Mouse (Mus musculus) brain, embryonic 14.5 days (tissue): ENCODE measurements around the gene Vpreb1. TPM values are rescaled to one million over a fixed set of nuclear protein-coding genes. Genes with fewer than 3 reads are reported as not detected.

Experiments used
- DNase-seq: peaks from one replicate; pipeline ENCODE4 v3.0.0-alpha.2; 2011; ENCODE audit warnings: low read depth
- CTCF ChIP-seq: fragments of 200-500 bp; IDR thresholded peaks from 2 replicates; pipeline ENCODE4 v1.5.1; 2012; ENCODE audit warnings: inconsistent platforms, mild to moderate bottlenecking, moderate library complexity, borderline replicate concordance; ENCODE audit not compliant: insufficient read depth, insufficient read length; ENCODE audit errors: extremely low read depth
- POLR2A ChIP-seq: fragments of 200-500 bp; IDR thresholded peaks from 2 replicates; pipeline ENCODE4 v1.6.1; 2012; ENCODE audit warnings: mild to moderate bottlenecking, inconsistent platforms, borderline replicate concordance; ENCODE audit not compliant: poor library complexity, insufficient read depth, insufficient read length, severe bottlenecking; ENCODE audit errors: extremely low read depth
- polyA plus RNA-seq: library from polyadenylated mRNA; depleted of rRNA; stranded (reverse); fragments of >200 nt; gene quantifications from 2 replicates; pipeline ENCODE4 v1.2.3, GENCODE M21; 2012; rRNA removed

Gene Vpreb1
- polyA plus RNA-seq, result 1.2 and 3.3 TPM in 2 replicates

DNA sequence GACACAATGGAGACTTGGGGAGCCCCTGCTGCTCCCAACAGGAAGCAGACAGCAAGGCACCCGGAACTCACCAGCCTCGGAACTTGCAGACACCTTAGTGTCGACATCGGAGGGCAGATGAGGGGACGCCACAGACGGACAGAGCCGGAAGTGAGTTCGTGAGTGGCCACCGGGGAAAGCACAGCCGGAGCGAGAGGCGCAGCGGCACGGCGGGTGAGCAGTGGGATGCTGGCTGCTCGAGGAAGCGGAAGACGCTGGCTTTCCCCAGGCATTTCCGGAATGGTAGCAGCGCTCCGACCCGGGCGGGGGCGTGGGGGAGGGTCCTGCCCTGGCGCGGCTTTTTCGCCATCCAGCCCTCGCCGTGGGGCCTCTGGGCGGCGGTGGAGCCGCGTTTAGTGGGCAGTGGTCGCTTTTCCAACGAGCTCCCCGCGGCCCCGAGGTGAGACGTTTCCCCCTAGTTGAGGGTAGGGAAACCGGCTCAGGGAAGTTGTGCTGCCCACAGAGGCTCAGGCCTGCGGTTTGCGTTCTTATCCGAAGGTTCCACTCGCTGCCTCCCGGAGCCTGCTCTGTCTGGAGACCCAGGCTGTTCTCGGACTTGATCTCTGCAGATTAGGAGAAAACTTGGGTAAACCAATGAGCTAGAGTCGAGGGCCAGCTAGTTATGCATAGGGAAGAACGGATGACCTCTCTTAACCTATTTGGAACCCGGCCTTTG, at the start of gene Vpreb1, which contains the start of gene Top3b:
Gene Vpreb1, minus strand, starts transcription at position 227 of the 715 bp plus-strand sequence.
Gene Top3b, plus strand, starts transcription at position 120 of the 715 bp plus-strand sequence.
- DNase-seq, result peak; percentile 99

DNA sequence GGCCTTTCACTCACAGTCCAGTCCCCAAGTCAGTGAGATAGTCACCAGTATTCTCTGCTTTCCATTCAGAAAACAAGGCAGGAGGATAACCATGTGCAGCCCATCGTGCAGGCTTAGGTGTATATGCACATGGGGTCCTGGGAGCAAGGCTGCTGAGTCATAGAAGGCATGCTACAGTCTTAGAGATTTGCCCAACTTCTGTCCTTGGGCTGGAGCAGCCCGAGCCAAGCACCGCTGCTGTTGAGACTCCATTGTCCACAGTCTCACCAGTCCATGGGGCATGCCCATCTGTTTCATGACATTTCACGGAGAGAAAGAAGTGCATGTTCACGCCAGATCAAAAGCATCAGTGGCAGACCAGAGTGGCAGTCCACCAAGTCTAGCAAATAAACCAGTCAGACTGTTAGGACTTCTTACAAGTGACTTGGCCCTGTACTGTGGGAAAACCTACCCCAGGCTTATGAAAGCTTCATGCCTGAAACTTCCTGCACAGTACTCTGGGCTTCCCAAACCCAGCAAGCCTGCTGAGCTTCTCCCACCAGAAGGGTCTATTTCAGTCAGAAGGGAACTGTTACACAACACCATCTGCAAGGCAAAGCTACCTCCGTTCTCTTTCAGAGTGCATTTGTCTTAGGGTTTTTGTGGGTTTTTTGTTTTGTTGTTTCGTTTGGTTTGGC, 47.9 kb upstream of the Vpreb1 start:
- TF ChIP-seq CTCF, result no peak
- no peak for TF ChIP-seq POLR2A
- DNase-seq, result no peak

More for the DNA sequence above, at the start of gene Vpreb1, which contains the start of gene Top3b:
- peak; percentile 20; the same call in 1 of the 2 replicates for TF ChIP-seq CTCF
- peak; percentile 63; the same call in 1 of the 2 replicates for TF ChIP-seq POLR2A

DNA sequence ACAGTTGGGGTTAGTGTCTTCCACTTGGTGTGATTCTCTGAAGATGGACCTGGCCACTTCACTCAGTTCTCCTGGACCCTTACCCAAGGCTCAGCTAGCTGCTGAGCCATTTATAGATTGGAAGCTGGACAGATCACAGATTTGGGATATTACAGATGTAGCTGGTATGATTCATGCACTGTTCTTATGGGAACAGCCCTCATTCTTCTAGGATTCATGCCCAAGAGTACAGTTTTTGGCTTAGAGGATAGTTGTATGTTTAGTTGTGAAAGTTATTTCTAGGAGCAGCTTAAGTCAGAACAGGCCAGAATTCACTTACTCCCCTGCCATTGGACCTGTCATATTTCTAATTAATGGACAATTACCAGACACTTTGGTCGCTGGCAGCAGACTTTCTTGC, 42.8 kb upstream of the Vpreb1 start:
- no peak for DNase-seq
- TF ChIP-seq POLR2A, result no peak
- no peak for TF ChIP-seq CTCF

DNA sequence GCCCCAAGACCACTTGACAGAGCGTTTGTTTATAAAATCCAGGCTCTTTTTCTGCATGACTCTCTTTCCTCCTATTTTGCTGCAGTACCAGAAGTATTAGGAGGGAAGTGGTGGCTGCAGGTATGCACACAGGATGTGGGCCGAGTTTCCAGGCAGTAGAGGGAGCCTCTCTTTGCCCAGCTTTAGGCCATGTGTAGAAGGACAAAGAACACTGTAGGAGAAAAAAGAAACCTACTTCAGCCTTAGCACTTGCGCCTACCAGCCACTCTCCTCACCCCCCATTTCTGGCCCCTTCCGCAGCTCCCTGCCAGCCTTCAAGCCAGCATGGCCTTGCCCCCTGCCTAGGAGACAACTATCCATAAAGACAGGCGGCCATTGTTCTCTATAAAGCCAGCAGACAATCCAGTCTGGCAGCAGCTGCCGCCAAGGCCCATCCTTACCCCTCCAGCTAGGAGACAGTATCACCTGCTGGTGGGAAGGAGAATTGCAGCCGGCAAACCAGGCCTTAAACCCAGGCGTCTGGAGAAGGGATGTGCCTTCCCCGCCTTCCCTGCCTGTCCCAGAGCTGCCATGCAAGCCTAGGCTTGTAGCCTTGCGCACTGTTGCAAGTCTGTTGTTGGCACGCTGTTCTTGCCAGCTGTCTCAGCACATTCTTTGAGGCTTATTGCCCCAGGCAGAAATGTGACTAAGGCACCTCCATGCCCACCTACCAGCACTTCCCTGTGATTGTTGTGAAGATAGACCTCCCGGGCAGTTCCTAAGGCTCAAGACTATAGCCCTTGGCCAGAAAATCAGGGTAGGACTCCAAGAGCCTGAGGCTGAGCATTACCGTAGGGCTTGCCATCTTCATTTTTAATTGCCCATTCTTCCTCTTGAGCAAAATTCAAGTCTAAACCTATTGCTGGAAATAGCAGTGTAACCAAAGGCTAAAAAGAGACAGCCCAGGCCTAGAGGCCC, 41.3 kb upstream of the Vpreb1 start:
- no peak for TF ChIP-seq POLR2A
- TF ChIP-seq CTCF, result peak; percentile 90
- peak; percentile 93 for DNase-seq

DNA sequence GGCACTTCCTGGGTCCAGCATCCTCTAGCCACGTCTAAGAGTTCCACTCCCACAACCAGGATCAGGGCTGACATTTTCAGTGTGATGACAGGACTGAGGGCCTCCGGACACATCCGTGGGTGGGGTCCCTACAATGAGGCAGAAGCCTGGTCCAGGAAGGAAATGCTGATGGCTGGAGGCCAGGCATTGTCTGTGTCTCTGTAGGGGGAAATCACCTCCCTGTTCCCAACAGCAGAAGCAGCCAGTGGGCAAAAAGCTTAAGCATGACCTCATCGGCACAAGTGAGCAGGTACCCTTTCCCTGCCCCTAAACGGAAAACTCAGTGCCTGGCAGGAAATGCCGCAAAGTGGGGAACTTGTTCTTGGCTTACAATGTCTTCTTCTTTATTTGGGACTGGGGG, 37.2 kb upstream of the Vpreb1 start:
- DNase-seq, result peak; percentile 8
- no peak for TF ChIP-seq CTCF
- no peak for TF ChIP-seq POLR2A

DNA sequence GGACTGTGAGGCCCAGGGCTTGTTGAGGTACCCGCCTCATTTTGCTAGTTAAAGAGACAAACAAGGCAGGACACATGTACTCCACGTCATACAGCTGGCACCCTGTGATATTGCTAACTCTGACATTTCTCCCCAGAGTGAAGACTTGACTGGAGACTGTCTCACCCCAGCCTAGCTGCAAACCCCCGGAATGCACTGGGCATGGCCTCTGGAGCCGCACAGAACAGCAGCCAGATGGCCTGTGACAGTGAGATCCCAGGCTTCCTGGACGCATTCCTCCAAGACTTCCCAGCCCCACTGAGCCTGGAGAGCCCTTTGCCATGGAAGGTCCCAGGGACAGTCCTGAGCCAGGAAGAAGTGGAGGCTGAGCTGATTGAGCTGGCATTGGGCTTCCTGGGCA, 32.5 kb upstream of the Vpreb1 start:
- DNase-seq, result no peak
- TF ChIP-seq POLR2A (no peak), CTCF (no peak)

DNA sequence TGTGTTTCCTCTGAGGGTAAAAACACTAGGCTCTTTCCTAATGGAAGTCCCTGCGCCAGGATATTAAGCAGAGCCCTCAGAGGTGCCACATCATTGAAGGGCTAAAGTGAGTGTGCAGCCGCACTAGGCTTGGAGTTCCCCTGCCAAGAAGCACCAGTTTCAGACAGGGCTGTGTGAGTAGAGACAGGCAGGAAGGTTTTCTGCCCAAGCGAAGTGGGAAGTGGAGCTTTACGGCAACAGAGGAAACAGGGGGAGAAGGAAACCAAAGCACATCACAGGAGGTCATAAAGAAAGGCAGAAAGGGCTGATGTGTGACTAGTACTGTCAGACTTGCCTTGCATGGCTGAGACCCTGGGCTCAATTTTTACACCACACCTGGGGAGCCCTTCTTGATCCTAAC, 31.7 kb upstream of the Vpreb1 start:
- no peak for TF ChIP-seq CTCF
- TF ChIP-seq POLR2A, result no peak
- DNase-seq, result no peak

DNA sequence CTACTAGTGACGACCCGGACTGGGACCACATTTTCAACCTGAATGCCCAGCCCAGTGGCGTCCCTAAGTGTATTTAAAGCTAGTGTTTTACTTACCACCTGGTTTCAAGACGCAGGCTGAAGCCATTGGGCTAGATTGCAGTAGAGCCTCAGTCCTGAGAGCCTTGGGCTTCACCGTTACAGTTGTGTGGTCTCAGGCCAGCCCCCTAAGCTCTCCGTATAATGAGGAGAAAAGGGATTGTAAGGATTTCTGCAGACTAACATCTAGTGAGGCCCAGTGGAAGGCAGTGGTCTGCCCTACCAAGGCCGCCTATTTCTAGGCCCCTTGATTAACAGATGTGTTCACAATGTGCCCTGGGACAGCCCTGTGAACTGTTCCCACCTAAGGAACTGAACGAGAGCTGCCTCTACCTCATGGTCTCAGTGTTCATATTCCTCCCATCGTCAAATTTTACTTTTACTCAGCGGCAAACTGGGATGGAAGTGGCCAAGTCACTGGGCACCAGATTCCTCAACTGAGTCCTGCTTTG, 26.5 kb upstream of the Vpreb1 start:
- TF ChIP-seq CTCF, result no peak
- TF ChIP-seq POLR2A, result no peak
- peak; percentile 43 for DNase-seq

DNA sequence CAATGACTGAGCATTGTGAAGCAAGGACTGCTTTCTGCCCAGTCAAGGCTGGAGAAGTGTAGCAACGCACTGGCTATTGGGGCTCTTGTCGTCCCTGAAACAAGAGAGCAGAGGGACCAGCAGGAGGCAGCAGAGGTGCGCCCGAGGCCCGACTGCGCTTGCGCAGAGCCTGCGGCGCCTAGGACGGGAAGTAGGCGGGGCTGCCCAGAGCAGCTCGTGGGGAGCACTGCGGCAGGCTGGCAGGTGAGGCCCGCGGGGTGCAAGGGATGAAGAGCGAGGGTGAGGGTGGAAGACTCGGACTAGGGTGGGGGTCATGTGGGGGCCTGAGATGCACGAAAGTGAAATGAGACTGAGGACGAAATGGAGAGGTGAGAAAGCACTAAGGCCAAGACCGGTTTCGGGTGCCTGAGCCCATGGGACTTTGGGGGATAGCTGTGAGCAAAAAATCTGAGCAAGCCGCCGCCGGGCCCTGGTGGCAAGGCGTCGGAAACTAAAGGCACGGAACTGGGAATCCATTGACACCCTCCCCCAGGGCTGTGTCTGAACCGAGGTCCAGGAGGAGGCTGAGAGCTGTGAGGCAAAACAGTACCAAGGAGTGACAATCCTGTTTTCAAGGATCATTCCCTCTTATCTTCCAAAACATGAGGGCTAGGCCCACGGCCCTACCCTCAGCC, 25.9 kb upstream of the Vpreb1 start, which contains the start of gene Ppm1f:
Gene Ppm1f, plus strand, starts transcription at position 88 of the 674 bp plus-strand sequence.
- DNase-seq, result peak; percentile 97
- TF ChIP-seq POLR2A (peak; percentile 85; the same call in 1 of the 2 replicates), CTCF (peak; percentile 90)

DNA sequence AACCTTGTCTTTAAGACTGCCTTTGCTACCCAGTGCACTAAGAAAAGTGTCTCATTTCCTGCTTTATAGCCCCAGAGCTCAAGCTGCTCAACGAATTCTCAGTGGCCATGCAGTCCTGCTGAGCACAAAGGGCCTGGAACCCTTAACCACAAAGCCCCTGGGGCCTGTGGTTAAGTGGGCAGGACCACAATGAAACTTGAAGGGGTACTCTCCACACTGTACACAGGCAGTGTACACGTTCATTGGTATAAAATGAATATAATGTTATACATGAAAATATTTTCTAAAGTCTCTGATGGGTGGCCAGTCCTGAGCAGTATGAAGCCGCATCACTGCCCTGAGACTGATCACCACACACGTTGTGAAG, 25.4 kb upstream of the Vpreb1 start:
- no peak for TF ChIP-seq POLR2A
- no peak for TF ChIP-seq CTCF
- no peak for DNase-seq

DNA sequence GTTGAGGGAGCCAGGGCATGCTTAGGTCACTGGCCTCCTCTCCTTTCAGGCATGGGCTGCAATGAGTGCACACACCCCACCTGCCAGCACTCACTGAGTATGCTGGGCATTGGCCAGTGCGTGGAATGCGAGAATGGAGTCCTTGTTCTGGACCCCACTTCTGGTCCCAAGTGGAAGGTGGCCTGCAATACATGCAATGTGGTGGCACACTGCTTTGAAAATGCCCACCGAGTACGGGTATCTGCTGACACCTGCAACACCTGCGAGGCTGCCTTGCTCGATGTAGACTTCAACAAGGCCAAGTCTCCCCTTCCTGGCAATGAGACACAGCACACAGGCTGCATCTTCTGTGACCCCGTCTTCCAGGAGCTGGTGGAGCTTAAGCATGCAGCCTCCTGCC, 21.7 kb upstream of the Vpreb1 start:
- TF ChIP-seq CTCF (no peak), POLR2A (no peak)
- no peak for DNase-seq
